Mouse (Mus musculus) C2C12 (cell line): ENCODE data around the gene Nob1.

ENCODE experiments used
- CEBPB ChIP-seq: IDR thresholded peaks from one replicate; pipeline ENCODE4 v1.6.1; 2011; ENCODE audit warnings: low read depth, mild to moderate bottlenecking, control low read depth, moderate library complexity
- CTCF ChIP-seq: IDR thresholded peaks from one replicate; pipeline ENCODE4 v1.5.1; 2011; ENCODE audit not compliant: control insufficient read depth, insufficient read depth, insufficient read length
- FOSL1 ChIP-seq: IDR thresholded peaks from one replicate; pipeline ENCODE4 v1.8.0; 2011; ENCODE audit warnings: mild to moderate bottlenecking, low read length; ENCODE audit not compliant: poor library complexity, insufficient read depth, severe bottlenecking
- MAX ChIP-seq: IDR thresholded peaks from one replicate; pipeline ENCODE4 v1.6.1; 2011; ENCODE audit warnings: mild to moderate bottlenecking, control low read depth
- USF1 ChIP-seq: IDR thresholded peaks from one replicate; pipeline ENCODE4 v1.6.1; 2011; ENCODE audit warnings: low read depth, mild to moderate bottlenecking, control low read depth, moderate library complexity

GRCm38 (mm10) chr8:107453386-107453785, 28.5 kb upstream of the Nob1 start:
- TF ChIP-seq CTCF (no peak), USF1 (no peak), MAX (no peak), CEBPB (no peak), FOSL1 (no peak)
